Mouse (Mus musculus) MN1 (cell line): ENCODE measurements around the gene Selenom.

ENCODE experiments used
- DNase-seq: peaks from one replicate; pipeline ENCODE4 v3.0.0-alpha.2; 2016; ENCODE audit warnings: low spot score

The Selenom gene

DNA sequence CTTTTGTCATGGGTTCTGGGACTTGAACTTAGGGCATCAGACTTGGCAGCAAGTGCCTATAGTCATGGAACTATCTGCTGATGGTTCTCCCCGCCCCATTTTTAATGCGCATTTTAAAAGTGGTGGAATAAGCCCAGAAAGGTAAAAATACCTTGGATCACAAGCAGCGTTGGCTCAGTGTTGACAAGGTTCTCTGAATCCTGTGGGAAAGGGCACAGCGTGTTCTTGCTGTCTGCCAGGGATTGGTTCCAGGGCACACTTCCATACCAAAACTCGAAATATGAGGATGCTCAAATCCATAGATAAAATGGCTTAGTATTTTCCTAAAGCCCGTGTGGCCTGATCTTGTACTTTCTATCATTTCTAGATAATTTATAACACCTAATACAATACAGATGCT, 1.2 kb upstream of the Selenom start:
- DNase-seq, result no peak

DNA sequence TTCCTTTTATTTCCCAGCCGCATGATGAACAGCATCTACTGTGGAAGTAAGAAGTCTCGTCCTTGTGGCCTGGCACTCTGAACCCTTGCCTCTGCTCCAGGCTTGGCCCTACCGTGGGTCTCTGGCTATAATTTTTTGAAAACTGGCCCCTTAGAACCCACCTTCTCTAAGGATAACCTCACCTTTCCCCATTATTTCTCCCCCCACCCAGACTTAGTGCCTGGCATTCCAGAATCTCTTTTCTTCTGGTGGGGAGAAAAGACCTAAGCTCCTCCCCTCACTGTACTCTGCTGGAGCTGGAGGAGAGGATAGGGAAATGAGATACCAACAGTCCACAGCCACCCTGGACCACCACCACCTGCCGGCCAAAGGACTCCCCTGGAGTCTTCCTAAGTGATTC, 732 bp downstream of the Selenom start:
- peak; percentile 27 for DNase-seq

DNA sequence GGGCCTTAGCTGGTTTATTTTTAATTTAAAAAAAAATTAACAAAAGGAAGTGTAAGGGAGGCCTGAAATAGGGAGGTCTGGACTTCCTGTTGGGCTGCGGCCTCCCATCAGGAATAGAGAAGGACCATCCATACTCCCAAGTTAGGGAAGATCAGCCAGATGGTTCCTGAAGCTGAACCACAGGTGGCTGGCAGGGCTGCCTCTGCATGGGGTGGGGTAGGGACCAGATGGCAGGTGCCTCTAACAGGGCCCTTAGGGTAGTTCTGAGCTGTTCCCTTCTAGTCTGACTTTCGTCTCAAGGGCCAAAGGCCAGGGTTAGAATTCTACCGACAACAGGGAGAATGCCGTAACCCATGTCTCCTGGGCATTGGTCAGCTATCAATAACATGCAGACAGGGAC, 1.2 kb downstream of the Selenom start:
- no peak for DNase-seq

DNA sequence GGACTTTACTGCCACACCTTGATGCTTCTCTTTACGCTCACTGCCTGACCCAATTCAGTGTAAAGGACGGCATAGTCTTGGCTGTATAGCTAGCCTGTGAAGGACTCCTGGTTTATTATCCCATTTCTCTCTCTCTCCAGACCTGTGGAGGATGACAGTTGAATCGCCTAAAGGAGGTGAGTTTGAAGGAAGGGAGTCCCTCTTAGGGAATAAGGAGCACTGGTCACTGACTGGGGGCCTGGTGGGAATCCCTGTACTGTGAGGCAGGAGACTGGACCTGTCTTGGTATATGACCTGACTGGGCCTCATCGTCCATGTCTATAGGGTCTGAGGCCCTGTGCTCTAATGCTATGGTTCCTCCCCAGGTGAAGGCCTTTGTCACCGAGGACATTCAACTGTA, 1.6 kb downstream of the Selenom start:
- no peak for DNase-seq

DNA sequence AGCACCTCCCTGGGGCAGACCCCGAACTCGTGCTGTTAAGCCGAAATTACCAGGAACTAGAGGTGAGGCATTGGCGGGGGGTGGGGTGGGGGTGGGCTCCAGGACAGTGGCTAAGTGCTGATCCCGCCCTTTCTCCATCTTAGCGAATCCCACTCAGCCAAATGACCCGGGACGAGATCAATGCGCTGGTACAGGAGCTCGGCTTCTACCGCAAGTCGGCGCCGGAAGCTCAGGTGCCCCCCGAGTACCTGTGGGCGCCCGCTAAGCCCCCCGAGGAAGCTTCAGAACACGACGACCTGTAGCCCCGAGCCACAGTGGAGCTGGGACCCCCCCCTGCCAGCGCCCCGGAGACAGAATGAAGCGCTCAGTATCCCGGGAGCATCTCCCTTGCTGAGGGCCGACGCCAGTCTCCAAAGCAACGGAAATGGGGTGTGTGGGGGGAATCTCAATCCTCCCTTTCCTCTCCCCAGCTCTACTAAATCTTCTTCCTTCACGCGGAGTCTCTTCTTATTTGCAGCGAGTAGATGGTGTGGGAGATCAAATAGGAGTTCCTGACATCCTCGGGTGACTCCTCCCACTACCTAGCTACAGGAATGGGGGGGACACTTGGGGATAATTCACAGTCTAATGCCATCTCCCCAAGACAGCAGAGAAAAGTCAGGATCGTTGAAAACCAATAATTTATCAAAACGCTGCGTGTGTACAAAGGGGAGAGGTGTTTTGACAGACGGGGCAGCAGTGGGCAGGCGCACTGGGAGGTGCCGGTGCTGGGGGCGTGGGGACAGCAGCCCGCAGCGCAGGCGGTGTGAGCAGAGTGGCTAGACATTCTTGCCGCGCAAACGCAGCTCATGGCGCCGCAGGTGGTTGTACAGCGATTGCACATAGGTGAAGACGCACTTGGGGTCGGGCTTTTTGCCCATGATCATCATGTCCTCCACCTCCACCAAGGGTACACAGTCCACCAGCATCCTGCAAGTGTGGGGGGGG, 2.7 kb downstream of the Selenom start:
- DNase-seq, result no peak

DNA sequence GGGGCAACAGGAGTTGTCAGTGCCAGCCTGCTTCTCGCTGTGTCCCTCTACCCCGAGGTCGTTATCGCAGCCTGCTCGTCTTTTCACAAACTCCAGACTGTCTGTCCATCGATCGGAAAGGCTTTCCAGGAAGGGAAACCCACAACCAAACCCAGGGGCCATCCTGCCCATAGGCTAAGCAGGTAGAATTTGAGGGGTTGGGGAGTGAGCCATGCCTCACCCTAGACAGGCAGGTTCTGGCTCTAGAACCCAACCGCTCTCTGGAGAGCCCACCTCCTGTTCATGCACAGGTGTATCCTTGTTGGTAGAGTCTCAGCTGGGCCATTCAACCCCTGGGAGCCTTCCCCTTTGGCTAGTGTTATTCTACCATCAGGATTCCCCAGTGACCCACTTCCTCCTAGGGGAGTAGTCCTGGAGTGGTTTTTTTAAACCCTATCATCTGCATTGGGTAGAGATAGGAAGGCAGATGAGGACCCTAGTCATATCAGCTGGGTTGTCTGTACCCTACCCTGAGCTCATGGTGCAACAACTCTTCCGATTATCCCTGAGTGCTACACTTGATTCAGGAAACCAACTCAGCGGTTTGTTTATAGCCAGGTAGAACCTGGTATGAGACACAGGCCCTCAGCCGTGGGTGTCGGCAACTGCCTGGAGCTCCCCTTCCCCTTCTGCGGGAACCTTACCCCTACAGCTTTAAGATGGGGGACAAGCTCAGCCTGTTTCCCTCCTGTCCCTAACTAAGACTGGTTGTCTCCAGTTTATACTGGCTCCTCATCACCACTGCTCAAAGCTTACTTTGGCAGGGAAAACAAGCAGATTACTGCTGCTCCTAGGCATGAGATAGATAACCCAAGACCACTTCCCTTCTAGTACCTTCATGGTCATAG, 3.6 kb downstream of the Selenom start:
- no peak for DNase-seq

DNA sequence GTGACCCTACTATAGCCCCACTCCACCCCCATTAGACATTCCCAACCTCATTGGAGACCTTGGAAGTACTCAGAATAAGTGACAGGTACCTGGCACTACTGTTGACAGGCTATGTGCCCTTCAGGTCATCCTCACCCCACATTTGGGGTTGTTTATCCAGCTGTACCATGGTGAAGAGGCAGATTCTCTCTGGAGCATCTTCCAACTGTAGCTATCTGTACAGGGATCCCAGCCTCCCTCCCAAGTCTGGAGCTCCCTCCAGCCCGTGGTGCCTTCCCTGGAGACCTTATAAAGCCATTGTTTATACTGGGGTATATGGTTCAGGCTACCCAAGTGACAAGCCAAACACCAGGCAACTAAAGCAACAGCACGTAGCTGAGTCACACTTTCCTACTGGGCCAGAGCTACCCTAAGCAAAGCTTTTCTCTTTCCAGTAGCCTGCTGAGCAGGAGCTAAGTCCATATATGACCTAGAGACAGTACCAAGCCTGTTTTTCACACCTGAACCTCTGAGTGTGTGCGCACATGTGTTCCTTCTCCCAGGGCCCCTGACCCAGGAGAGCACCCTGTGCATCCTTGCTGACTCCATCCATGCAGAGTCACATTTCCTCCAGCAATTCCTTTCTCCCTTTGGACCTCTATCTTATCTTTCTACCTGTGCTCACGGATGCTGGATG, 4.7 kb downstream of the Selenom start:
- no peak for DNase-seq

DNA sequence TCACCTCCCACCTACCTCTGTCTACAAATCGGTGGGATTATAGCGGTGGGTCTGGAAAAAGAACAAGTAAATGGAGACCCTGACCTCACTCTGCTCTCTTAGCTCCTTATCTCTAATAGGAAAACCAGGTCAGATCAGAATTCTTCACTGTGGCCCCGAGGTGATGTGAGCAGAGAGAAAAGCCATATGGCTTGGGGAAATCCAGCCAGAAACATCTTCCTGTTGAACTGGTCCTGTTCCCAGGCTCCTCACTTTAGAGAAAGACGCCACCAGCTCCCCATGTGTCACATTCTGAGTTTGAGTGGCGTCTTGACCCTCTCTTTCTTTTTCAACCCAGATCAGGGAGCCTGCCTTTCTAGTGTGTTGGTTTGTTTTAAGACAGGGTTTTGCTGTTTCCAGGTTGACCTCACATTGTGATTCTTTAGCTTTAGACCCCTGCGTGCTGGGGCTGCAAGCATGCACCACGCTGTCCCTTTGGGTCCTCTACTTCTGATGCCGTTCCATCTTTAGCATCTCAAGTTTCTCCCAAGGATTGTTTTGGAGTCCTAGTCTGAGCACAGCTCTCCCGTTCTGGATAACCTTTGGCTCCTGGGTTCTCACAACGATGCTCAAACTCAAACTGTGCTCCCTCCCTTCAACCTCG, 5.4 kb downstream of the Selenom start:
- DNase-seq, result no peak

DNA sequence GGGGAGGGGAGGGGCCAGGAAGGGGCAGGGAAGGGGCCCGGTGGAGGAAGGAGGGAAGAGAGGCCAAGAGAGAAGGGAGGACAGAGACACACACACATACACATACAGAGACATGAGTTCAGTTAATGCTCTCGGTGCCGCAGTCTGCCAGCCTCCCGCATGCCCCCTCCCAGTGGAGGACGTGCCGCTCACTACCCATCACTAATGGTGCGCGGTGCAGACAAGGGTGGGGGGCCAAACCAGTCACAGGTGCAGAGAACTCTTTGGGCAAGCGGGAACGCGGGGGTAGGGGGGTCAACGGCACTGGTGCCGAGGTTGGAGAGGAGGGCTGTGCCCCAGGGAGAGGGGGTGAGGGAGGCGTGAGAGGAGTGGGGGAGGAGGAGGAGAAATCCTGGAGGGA, 6.4 kb downstream of the Selenom start:
- no peak for DNase-seq

DNA sequence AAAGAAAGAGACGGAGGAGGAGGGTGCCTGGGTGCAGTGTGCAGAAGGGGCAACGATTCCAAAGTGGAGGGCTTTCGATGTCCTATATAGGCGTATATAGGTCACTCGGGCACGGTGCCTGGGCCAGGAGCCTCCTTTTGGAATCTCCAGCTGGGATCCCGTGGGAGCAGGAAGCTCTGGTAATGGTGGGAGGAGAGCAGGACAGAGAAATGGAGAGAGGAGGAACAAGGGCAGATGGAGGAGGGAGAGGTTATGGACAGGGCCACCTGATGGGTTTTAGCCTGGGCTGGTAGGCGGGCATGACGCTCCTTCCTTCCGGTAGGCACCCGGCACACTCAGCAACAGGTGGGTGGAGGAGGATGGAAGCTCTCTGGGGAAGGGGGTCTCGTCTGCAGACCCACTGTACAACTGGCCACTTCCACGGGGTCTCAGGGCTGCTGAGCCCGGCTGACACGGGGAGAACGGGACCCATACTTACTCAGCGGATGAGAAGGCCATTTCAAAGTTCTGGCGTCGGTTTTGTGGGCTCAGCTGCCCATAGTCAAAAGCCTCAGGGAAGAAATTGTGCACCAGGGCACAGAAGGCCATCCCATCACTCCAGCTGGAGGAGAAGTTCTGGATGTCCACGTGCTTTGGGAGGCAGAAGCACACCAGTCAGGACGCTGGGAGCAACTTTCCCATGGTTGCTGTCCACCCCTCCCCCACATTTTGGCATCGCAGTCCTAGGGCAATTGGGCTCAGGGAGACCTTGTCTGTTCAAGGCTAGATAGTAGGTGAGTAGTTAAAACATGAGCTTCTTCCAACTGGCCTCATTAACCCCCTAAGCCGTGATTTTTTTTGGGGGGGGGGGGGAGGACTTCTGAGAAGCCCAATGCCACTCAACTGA, 7.1 kb downstream of the Selenom start:
- DNase-seq, result no peak

DNA sequence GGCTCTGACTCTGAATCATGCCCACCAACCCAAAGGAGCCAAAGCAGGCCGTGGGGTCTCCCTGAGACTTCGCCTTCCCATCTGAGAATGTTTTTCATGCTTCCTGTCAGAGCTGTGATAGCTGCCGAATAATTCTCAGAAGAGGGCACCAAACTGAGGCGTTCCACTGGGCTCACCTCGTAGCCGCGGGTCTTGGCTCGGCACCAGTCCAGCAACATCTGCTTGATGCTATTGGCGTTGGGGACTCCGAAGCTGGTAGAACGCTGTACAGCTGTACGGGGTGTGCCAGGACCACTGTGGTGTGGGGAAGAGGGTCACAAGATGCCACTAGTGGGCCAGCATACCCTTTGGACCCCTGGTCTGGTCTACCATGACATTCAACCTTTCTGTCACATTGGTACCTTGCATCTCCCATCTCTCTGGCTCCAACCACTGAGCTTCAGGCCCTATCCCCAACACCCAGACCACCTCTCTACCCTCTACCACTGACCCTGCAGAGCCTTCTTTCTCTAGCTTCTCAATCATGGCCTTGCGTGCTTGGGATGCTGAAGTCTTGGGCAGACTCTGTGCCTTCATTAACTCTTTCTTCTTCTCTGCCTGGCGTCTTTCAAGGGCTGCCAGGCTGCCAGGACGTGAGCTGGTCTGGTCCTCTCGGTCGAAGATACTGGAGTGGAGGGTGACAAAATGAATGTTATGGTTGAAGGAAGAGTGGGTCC, 8.0 kb downstream of the Selenom start:
- no peak for DNase-seq

DNA sequence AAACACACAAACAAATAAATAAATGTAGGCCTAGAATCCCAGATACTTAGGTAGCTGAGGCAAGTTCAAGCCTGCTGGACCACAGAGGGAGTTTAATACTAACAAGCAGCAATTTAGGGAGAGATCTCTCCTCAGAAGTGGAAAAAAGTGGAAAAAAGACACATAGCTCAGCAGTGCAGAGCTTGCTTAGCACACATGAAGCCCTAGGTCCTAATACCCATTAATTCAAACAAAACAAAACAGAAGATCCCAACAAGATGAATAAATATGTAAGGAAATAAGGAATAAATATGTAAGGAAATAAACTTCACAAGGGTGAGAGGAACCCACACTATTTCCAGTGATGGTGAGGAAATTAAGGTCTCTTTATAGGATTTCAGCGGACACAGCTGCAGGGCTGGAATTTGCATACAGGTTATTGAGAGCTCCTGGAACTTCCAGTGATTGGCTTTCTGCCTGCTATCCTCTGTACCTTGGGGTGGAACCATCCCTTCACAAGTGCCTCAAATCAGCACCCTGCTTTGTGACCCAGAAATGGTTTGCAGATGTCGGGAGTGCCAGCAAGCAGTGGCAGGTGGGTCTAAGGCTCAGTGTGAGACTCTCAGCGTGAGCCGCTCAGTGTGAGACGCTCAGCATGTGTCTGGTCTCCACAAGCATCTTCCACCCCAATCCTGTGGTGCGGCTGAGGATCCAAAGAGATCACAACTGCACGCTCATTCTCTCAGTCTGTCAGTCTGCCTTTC, 9.5 kb downstream of the Selenom start:
- DNase-seq, result no peak

DNA sequence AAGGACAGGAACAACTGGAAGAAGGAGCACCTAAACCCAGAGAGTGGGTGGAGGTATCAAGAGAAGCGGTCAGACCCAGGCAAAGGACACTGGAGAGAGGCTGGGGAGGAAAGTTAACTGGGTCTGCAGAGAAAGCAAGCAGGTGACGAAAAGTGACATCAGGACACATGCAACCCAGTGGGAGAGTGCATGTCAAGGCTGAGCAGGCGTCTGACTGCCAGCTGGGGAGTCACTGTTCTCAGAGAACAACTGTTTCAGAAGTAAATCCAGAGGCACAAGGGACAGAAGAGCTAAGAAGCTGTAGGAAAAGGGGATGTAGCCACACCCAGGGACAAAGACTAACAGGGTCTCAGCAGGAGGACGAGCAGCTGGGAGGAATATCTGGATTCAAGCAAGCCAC, 11.1 kb downstream of the Selenom start:
- no peak for DNase-seq

DNA sequence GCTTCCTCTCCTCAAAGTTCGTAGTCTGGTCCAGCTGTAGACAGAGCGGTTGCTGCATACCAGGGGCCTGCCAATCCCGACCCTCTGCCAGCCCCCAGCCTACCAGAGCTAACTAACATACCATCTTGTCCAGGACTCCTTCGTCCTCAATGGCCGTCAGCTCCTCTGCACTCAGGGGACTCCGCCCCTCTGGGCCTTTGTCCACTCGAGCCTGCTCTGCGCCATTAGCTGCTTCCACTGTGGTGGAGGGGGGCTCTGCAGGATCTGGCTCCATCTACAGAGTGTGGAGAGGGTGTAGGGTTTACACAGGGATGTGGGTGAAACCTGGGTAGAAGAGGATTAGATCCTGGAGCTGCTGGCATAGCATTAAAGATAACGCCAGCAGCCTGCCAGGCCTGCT, 11.7 kb downstream of the Selenom start:
- DNase-seq, result no peak

DNA sequence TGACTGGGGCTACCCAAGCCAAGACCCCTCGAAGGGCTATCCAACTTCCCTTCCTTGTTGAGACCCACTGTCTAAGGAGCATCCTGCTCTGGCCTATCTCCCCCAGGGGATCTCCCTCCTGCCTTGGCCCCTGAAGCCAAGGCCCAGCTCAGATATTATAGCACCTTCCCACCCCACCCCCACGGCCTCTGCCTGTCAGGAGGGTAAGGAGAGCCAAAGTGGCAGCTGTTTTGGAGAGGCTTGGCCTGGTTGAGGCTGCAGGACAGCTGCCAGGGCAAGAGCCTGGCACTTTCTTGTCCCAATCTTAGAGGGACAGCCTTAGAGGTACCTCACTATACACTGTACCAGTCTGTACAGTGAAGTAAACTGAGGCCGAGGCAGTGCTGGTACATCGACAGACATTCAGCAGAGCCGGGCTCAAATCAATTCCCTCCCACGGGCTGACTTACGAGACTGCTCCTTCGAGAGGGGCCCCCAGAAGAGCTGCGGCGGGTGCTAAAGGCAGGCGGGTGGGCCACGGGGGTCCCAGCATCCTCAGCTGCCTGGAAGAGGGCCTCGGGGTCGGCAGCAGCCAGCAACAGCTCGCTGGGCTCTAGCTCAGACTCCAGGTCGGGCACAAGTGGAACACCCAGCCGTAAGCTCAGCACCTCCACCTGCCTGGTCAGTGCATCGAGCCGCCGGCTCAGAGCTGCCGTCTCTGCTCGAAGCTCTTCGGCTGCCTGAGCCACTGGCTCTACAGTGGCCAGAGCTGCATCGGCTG, 12.7 kb downstream of the Selenom start:
- DNase-seq, result no peak

DNA sequence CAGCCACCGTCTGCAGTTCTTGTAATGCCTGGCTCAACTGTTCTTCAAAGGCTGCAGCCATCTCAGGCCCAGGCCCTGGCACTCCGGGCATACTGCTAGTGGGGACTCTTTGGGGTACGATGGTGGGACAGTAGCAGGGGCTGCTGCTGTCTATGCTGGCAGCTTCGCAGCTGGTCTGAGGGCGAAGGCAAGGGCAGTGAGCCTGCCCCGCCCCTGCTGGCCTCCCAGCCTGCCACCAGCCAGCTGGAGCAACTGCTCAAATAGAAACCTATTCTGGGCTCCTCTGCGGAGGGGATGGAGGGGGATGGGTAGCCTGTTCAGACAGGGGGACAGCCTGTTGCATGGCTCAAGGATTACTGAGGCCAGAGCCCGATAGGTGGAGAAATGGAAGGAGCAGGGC, 13.3 kb downstream of the Selenom start:
- DNase-seq, result no peak

DNA sequence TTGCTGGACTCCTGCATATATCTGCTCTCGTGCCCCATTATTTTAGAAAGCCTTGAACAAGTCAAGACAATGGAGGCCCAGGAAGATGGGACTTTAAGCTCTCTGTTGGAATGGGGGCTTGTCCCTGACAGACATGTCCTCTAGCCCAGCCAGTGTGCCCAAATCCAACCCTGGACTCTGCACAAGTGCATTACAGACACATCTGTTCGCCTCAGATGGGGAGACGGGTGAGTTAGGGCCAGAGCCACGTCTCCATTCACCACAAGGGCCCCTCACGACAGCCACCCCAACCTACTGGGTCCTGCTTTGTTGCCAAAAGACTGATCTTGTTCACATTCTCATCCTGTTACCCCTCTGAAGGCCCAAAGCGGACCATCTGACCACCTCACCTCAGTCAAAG, 13.7 kb downstream of the Selenom start:
- DNase-seq, result no peak

DNA sequence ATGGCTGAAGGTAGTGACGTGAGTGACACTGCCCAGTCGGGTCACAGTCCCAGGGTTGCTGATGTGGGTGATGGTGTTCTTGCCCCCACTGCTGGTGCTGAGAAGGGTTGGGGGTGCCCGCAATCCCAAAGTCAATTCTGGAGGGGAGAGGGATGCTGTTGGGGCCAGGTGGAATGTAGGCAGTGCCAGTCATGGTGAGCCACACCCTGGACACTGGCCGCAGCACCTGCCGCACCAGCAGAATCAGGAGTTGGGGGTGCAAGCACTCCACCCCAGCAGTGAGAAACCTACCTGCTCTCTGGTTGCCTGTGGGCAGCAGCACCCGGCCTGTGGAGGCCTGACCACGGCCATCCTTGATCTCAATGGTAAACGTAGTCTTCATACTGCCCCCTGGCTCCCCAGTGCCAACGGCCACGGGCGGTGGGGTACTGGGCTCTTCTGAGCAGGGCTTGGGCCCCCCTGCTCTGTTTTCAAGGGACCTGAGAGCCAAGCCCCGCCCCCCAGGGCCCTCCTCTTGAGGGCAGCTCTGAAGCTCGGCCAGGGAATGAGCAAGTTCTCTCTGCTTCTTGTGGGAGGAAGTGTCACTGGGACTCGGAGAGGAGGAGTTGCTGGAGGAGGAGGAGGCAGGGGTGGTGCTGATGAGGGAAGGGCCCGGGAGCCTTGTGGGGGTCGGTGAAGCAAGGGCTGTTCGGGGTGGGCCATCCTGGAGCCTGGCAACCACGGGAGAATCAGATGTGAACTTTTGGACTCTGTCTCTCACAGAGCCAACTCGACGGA, 15.2 kb downstream of the Selenom start:
- no peak for DNase-seq
